Mouse (Mus musculus) liver, adult 2 months (tissue): ENCODE measurements at regions not wholly inside any gene's neighbourhood (a gene's known extent, or its start where the extent isn't known, plus 50 kb on each side); places are given as distances from the start of the nearest gene placed in this dataset.

Experiments used
- CTCF ChIP-seq: fragments of 200-500 bp; IDR thresholded peaks from 2 replicates; pipeline ENCODE4 v1.5.1; 2011; ENCODE audit warnings: low read depth, low read length, control low read depth
- POLR2A ChIP-seq: fragments of 200-500 bp; IDR thresholded peaks from 2 replicates; pipeline ENCODE4 v1.6.1; 2011; ENCODE audit warnings: low read length, control low read depth; ENCODE audit not compliant: insufficient read depth; ENCODE audit errors: extremely low read depth

- TF ChIP-seq CTCF, result no peak
- no peak for TF ChIP-seq POLR2A
Observed at GRCm38 (mm10) chr12:65681826-65682225, 456.5 kb downstream of the Wdr20rt start.
